Mouse (Mus musculus): ENCODE measurements around the gene Sstr5. TPM values are rescaled to one million over a fixed set of nuclear protein-coding genes. Genes with fewer than 3 reads are reported as not detected.

Gene Sstr5
- polyA plus RNA-seq, 1 experiment from 2014 or later: 0.76 TPM

DNA sequence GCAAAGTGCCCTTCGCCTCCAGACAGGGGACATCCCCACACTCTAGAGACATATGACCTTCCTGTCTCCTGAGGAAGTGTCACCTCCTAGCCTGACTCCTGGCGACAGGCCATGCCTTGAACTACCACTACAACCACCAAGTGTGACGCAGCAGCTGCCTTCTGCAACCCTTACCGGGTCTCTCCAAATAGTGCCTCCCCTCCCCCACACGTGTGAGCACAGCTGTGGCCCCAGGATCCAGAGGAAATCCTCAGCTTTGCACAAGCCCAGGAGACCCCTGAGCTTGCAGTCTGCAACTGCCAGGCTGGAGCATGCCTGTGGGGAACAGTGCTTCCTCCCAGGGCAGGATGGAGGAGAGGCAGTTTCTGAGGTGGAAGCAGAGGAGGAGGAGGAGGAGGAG is 19.2 kb upstream of the Sstr5 start:
- H3K4me3 ChIP-seq (replicated peaks; ENCODE audit: low read length): no peak overlapping the region
- no peaks in the 10 kb centered on the region for H3K9me3 ChIP-seq (ENCODE audit: control insufficient read depth, low read length)
- no peak overlapping the region for H3K4me2 ChIP-seq (replicated peaks)
- DNase-seq (ENCODE audit: low spot score) (no peak), ATAC-seq (ENCODE audit: low FRiP score) (no peak)
- no peaks in the 10 kb centered on the region for H3K27me3 ChIP-seq (ENCODE audit: control insufficient read depth, insufficient read depth, low read length)
- 0 out of 2 replicates have a peak, but pooled peaks cover 7% of the 10 kb centered on the region for H3K4me1 ChIP-seq (replicated peaks; ENCODE audit: control insufficient read depth, insufficient read depth, low read length)
- no peaks in the 10 kb centered on the region for H3K36me3 ChIP-seq (replicated peaks; ENCODE audit: control insufficient read depth, insufficient read depth)
- 42% methylated on average over 5 of the region's 5 CpGs for WGBS
- no peak overlapping the region for H3K27ac ChIP-seq
- no peak overlapping the region for H3K9ac ChIP-seq

- no peak overlapping the region for H3K9ac ChIP-seq
- no peaks in the 10 kb centered on the region for H3K4me1 ChIP-seq (replicated peaks; ENCODE audit: control insufficient read depth, insufficient read depth, low read length)
- no peak overlapping the region for H3K4me3 ChIP-seq (replicated peaks; ENCODE audit: low read length)
- H3K27ac ChIP-seq: no peak overlapping the region
- 97% methylated on average over 2 of the region's 2 CpGs for WGBS
- ATAC-seq (ENCODE audit: low FRiP score) (no peak), DNase-seq (ENCODE audit: low spot score) (no peak)
- H3K4me2 ChIP-seq (replicated peaks): no peak overlapping the region
- H3K27me3 ChIP-seq (ENCODE audit: control insufficient read depth, insufficient read depth, low read length): no peaks in the 10 kb centered on the region
- no peaks in the 10 kb centered on the region for H3K9me3 ChIP-seq (ENCODE audit: control insufficient read depth, low read length)
- H3K36me3 ChIP-seq (replicated peaks; ENCODE audit: control insufficient read depth, insufficient read depth): no peaks in the 10 kb centered on the region
Observed at GRCm38 (mm10) chr17:25514055-25514454, 17.0 kb upstream of the Sstr5 start.

GRCm38 (mm10) chr17:25511876-25512275 is 14.8 kb upstream of the Sstr5 start:
- ATAC-seq (ENCODE audit: low FRiP score) (no peak), DNase-seq (ENCODE audit: low spot score) (no peak)
- Histone ChIP-seq H3K4me2 (replicated peaks) (no peak overlapping the region), H3K36me3 (replicated peaks; ENCODE audit: control insufficient read depth, insufficient read depth) (no peaks in the 10 kb centered on the region), H3K4me1 (replicated peaks; ENCODE audit: control insufficient read depth, insufficient read depth, low read length) (no peaks in the 10 kb centered on the region), H3K27ac (no peak overlapping the region), H3K4me3 (replicated peaks; ENCODE audit: low read length) (no peak overlapping the region), H3K27me3 (ENCODE audit: control insufficient read depth, insufficient read depth, low read length) (no peaks in the 10 kb centered on the region), H3K9me3 (ENCODE audit: control insufficient read depth, low read length) (no peaks in the 10 kb centered on the region), H3K9ac (no peak overlapping the region)
- WGBS: 84% methylated on average over 3 of the region's 3 CpGs

DNA sequence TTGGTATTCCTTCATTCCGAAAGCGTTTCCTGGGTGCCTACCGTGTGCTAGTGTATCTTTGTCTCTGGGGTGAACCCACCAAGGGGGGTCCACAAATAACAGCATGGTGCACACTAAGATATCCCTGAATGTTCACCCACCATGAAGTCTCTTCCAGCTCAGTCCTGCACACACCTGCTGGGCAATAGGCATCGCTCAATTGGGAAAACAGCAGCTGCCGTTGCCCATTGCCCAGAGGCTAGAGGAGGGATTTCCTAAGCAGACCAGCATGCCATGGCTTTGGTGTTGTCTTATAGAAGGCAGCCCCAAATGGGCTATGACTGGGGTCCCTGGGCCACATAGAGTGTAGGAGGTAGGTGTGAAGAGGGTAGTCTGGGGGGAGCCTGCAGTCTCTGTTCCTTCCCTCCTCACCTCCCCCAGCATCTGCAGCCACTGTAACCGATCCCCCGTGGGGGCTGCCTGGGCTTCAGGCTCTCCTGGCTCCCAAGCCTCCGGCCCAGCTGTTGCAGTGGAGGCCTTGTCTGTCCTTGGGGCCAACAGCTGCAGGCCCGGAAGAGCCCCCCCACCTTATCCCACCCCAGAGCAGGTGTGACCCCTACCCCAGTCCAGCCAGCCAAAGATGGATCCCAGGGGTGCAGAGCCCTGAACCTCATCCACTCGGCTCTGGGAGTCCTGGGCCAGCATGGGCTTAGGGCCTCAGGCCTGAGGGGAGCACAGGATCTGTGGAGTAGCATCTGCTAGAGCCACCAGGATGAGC is 13.2 kb upstream of the Sstr5 start:
- no peak overlapping the region for H3K27ac ChIP-seq
- no peaks in the 10 kb centered on the region for H3K36me3 ChIP-seq (replicated peaks; ENCODE audit: control insufficient read depth, insufficient read depth)
- no peak overlapping the region for H3K9ac ChIP-seq
- no peaks in the 10 kb centered on the region for H3K4me1 ChIP-seq (replicated peaks; ENCODE audit: control insufficient read depth, insufficient read depth, low read length)
- ATAC-seq (ENCODE audit: low FRiP score) (no peak), DNase-seq (ENCODE audit: low spot score) (no peak)
- no peak overlapping the region for H3K4me2 ChIP-seq (replicated peaks)
- no peaks in the 10 kb centered on the region for H3K27me3 ChIP-seq (ENCODE audit: control insufficient read depth, insufficient read depth, low read length)
- H3K4me3 ChIP-seq (replicated peaks; ENCODE audit: low read length): no peak overlapping the region
- 78% methylated on average over 10 of the region's 10 CpGs for WGBS
- H3K9me3 ChIP-seq (ENCODE audit: control insufficient read depth, low read length): no peaks in the 10 kb centered on the region

- Histone ChIP-seq H3K4me1 (replicated peaks; ENCODE audit: control insufficient read depth, insufficient read depth, low read length) (no peaks in the 10 kb centered on the region), H3K27ac (no peak overlapping the region), H3K4me3 (replicated peaks; ENCODE audit: low read length) (no peak overlapping the region), H3K27me3 (ENCODE audit: control insufficient read depth, insufficient read depth, low read length) (no peaks in the 10 kb centered on the region), H3K4me2 (replicated peaks) (no peak overlapping the region), H3K9me3 (ENCODE audit: control insufficient read depth, low read length) (no peaks in the 10 kb centered on the region), H3K9ac (no peak overlapping the region), H3K36me3 (replicated peaks; ENCODE audit: control insufficient read depth, insufficient read depth) (no peaks in the 10 kb centered on the region)
- ATAC-seq (ENCODE audit: low FRiP score) (no peak), DNase-seq (ENCODE audit: low spot score) (peak; percentile 69)
- WGBS: 54% methylated on average over 7 of the region's 7 CpGs
Observed at GRCm38 (mm10) chr17:25508860-25509577, 11.9 kb upstream of the Sstr5 start.

GRCm38 (mm10) chr17:25507799-25508198 is 10.7 kb upstream of the Sstr5 start:
- H3K9ac ChIP-seq: no peak overlapping the region
- DNase-seq (ENCODE audit: low spot score): peak; percentile 79
- no peak overlapping the region for H3K4me2 ChIP-seq (replicated peaks)
- ATAC-seq (ENCODE audit: low FRiP score): peak; percentile 48; the same call in 1 of the 2 replicates
- H3K9me3 ChIP-seq (ENCODE audit: control insufficient read depth, low read length): no peaks in the 10 kb centered on the region
- no peak overlapping the region for H3K27ac ChIP-seq
- H3K4me3 ChIP-seq (replicated peaks; ENCODE audit: low read length): no peak overlapping the region
- no peaks in the 10 kb centered on the region for H3K36me3 ChIP-seq (replicated peaks; ENCODE audit: control insufficient read depth, insufficient read depth)
- H3K4me1 ChIP-seq (replicated peaks; ENCODE audit: control insufficient read depth, insufficient read depth, low read length): no peaks in the 10 kb centered on the region
- H3K27me3 ChIP-seq (ENCODE audit: control insufficient read depth, insufficient read depth, low read length): no peaks in the 10 kb centered on the region
- 27% methylated on average over 3 of the region's 3 CpGs for WGBS

DNA sequence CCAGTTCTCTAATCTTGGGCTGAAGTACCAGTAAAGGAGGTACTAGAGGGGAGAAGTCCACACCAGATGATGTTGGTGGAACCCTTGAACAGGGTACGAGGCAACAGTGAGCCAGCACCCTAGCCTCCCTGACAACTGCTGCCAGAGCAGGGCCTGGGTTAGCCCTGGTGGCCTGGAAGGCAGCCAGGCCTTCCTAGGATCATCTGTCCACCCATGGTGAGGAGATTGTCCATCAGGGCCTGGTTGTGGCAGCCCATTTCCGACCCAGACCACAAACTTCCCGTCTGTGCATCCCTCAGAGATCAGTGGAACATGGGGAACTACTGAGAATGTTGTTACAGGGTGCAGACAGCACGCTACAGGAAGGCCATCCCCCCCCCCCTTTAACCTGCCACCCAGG is 5.5 kb upstream of the Sstr5 start:
- no peak overlapping the region for H3K4me2 ChIP-seq (replicated peaks)
- H3K27me3 ChIP-seq (ENCODE audit: control insufficient read depth, insufficient read depth, low read length): 0 out of 2 replicates have a peak, but pooled peaks cover 8% of the 10 kb centered on the region
- H3K27ac ChIP-seq: no peak overlapping the region
- H3K4me1 ChIP-seq (replicated peaks; ENCODE audit: control insufficient read depth, insufficient read depth, low read length): no peaks in the 10 kb centered on the region
- H3K4me3 ChIP-seq (replicated peaks; ENCODE audit: low read length): no peak overlapping the region
- 77% methylated on average over 4 of the region's 4 CpGs for WGBS
- DNase-seq (ENCODE audit: low spot score) (no peak), ATAC-seq (ENCODE audit: low FRiP score) (no peak)
- H3K9me3 ChIP-seq (ENCODE audit: control insufficient read depth, low read length): no peaks in the 10 kb centered on the region
- H3K36me3 ChIP-seq (replicated peaks; ENCODE audit: control insufficient read depth, insufficient read depth): no peaks in the 10 kb centered on the region
- H3K9ac ChIP-seq: no peak overlapping the region

DNA sequence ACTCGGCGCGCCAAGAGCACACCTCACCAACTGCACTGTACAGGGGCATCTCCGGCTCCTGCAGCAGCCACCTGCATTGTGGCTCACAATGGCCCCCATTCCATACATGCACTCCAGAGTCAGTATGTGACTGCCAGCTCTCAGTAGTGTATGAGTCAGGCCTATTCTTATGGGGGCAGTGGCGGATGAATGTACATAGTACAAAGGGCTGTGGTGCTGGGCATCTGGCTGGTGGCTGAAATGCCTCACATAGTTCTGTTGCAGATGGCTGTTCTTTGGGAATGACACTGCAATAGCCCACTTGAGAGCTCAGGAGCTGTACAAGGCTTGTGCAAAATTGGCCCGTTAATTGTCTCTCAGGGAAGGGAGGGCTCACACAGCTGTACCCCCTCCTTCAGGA is 15.0 kb downstream of the Sstr5 start:
- Histone ChIP-seq H3K9ac (no peak overlapping the region), H3K9me3 (ENCODE audit: control insufficient read depth, low read length) (no peaks in the 10 kb centered on the region), H3K4me1 (replicated peaks; ENCODE audit: control insufficient read depth, insufficient read depth, low read length) (no peaks in the 10 kb centered on the region), H3K36me3 (replicated peaks; ENCODE audit: control insufficient read depth, insufficient read depth) (no peaks in the 10 kb centered on the region), H3K27me3 (ENCODE audit: control insufficient read depth, insufficient read depth, low read length) (no peaks in the 10 kb centered on the region), H3K27ac (no peak overlapping the region), H3K4me2 (replicated peaks) (no peak overlapping the region), H3K4me3 (replicated peaks; ENCODE audit: low read length) (no peak overlapping the region)
- ATAC-seq (ENCODE audit: low FRiP score) (no peak), DNase-seq (ENCODE audit: low spot score) (no peak)
- WGBS: 87% methylated on average over 6 of the region's 6 CpGs

- Histone ChIP-seq H3K4me2 (replicated peaks) (no peak overlapping the region), H3K27ac (no peak overlapping the region), H3K4me1 (replicated peaks; ENCODE audit: control insufficient read depth, insufficient read depth, low read length) (no peaks in the 10 kb centered on the region), H3K27me3 (ENCODE audit: control insufficient read depth, insufficient read depth, low read length) (no peaks in the 10 kb centered on the region), H3K36me3 (replicated peaks; ENCODE audit: control insufficient read depth, insufficient read depth) (no peaks in the 10 kb centered on the region), H3K9me3 (ENCODE audit: control insufficient read depth, low read length) (no peaks in the 10 kb centered on the region), H3K4me3 (replicated peaks; ENCODE audit: low read length) (no peak overlapping the region), H3K9ac (no peak overlapping the region)
- WGBS: 65% methylated on average over 4 of the region's 4 CpGs
- no peak for DNase-seq (ENCODE audit: low spot score)
- ATAC-seq (ENCODE audit: low FRiP score): no peak
Observed at GRCm38 (mm10) chr17:25480820-25481219, 16.3 kb downstream of the Sstr5 start.

All from hindbrain, embryonic 14.5 days (tissue).